Mouse (Mus musculus) adrenal gland, postnatal 25 days (tissue): ENCODE measurements around the gene Usp25. TPM values are rescaled to one million over a fixed set of nuclear protein-coding genes. Genes with fewer than 3 reads are reported as not detected.

ENCODE experiments used
- DNase-seq: peaks from one replicate; pipeline ENCODE4 v3.0.0; 2021; ENCODE audit warnings: mixed read lengths
- total RNA-seq: library from RNA; stranded (reverse); gene quantifications from 2 replicates; pipeline ENCODE4 v1.2.3, GENCODE M21; 2021

Gene Usp25
- total RNA-seq, 1 experiment from 2014 or later, result 57.6 TPM

DNA sequence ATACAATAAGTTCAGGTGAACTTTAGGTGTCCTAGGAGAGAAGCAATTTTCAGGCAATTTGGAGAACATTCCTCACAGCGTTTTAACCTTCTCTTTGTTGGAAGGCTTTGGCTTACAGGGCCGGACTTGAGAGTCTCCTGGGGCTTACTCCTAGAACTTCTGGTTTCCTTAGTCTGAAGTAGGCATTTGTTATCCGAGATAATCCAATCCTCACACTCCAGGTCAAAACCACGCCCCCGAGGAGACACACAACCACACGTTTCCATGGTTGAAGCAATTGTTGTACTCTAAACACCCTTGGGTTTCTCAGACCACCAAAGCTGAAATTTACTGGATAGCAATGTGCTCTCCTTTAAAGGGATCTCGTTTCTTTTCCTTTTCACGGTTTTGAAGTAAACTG is 136.8 kb downstream of the Usp25 start:
- DNase-seq, result no peak

DNA sequence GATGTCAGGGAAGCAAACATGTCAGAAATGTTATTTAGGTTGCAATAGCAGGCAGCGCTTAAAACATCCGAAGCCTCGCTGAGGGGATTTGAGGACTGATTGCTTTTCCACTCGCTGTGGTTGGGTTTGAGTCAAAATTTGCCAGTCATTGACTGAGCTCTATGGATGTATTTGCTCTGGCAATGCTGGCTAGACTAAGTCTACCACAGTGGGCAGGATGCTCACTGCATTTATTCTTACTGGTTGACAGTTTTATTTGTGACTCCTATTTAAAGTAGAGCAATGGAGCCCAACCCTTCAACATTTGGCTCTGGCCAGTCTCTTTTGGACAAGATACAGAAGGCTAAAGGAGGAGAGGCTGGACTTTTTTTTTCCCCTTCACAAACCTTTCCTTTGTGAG is 137.4 kb downstream of the Usp25 start:
- no peak for DNase-seq

DNA sequence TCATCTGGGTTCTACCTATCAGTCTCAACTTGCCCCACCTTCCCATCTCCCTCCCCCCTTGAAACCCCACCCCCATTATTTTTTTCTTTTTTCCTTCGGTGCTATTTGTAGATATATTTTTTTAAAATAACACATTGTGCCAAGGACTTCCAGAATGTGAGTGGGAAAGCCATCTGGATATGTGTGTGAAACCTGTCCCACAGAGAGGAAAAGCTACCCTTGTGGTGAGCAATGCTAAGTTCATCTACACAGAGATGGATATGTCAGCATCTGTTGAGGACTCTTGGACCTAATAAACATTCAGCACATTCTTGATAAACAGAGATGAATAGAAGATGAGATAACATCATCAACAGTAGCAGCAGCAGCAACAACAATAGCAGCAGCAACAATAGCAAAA is 138.8 kb downstream of the Usp25 start:
- no peak for DNase-seq

DNA sequence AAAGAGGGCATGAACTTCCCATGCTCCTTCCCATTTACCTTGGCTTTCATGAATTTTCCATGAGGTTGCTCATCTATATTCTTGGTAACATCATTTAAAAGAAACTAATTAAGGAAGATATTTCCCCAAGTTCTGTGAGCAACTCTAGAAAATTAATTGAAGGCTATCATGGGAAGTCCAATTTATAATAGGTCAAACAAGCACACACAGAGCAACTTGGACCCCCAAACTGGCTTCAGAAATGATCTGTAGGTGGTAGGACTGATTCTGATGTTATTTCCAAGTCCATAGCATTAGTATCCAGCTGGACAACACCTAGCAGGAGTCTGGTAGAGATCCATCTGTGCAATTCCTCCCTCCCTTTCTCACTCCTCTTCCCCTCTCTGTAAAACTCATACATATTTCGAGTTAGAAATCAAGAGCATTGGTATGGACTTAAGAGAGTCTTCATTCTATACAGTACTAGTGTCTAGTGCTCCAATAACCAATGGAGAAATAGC is 139.8 kb downstream of the Usp25 start:
- no peak for DNase-seq

DNA sequence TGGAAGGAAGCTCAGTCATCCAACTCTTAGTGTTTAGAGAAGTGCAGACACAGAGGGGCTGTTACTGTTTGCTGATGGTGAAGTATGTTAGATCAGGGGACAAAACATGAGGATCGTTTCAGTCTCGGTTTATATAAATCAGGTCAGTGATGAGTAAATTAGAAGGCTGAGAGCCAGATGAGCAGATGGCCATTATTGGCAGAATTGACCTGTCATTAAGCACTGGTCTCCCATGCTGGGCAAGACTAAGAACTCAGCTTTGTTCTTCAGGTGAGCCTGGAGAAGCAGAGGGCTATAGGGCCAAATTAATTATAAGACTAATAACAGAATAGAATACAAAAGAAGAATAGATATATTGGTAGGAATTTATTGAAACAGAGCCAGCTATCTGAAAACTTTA is 140.3 kb downstream of the Usp25 start:
- DNase-seq, result no peak

DNA sequence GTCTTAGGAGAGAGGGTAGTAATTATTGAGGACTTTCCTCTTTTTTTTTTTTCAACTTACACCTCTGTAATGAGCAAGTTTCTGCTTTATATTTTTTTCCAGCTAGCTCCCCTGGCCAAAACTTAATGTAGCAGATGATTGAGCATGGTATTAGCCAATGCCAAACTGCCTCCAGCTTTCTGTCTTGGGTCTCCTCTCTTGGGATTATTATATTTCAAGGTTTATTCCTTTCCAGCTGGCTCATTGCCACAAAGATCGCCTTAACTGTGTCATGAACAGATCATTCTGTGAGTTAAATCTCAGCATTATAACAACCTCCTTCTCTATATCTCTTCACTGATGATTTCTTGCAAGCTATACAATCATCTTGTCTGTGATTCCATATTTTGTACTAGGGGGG is 141.3 kb downstream of the Usp25 start:
- no peak for DNase-seq
